Mouse (Mus musculus) erythroblast, adult 5-6 weeks (primary cell): ENCODE data around the gene Pgap2. TPM values are rescaled to one million over a fixed set of nuclear protein-coding genes. Genes with fewer than 3 reads are reported as not detected.

ENCODE experiments used
- ATAC-seq: replicated peaks from 2 replicates; pipeline ENCODE4 v1.8.0; 2016; ENCODE audit warnings: moderate number of reproducible peaks, mild to moderate bottlenecking, moderate TSS enrichment, inconsistent platforms; ENCODE audit not compliant: poor library complexity, low FRiP score, severe bottlenecking
- total RNA-seq, 2 experiments: library from RNA; stranded (forward) in 1 of 2; stranded (reverse) in 1 of 2; fragments of 150-400 nt in 1 of 2; fragments of 200-764, 138-1000 nt in 1 of 2; gene quantifications; 2 replicates each; pipeline versions ENCODE4 v1.2.3 to v1.2.4; 2015 to 2017; ENCODE audit warnings: low replicate concordance in 2 of 2

Gene Pgap2
- total RNA-seq, 2 experiments from 2014 or later = 3.5 to 23.4 TPM

- ATAC-seq = no peak
Observed at GRCm38 (mm10) chr7:102238686-102239286, 28.8 kb downstream of the Pgap2 start.

DNA sequence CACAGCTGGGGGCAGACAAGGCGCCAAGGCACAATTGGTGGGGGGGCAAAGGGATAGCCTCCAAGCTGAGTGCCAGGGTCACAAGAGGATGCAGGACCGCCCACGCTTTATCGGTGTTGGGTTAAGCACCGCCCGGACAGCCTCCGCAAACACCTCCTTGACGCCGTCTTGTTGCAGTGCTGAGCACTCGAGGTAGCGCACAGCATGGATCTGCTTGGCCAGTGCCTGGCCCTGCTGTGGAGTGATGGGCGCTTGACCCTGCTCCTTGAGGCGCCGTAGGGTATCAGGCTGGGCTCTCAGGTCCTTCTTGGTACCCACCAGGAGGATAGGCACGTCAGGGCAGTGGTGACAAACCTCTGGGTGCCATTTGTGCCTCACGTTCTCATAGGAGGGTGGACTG lies 29.6 kb downstream of the Pgap2 start:
- no peak for ATAC-seq

DNA sequence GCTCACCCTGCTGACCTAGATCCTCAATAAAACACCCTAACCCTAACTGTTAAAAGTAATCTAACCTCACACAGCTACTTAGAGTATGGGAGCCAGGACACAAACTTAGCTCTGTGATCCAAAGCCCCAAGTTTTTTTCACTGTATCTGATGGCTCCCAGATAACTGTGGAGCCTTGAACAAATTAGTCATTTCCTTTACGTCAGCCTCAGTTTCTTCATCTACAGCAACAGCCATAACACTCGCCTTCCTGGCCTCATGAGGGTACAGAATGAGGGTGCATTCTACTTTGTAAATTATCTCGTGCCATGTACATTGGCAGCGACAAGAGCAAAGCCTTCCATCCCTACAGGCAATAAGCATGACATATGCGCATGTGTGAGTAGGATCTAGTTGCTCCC lies 32.4 kb downstream of the Pgap2 start:
- ATAC-seq = no peak

- no peak for ATAC-seq
Observed at GRCm38 (mm10) chr7:102242917-102243316, 32.9 kb downstream of the Pgap2 start.

DNA sequence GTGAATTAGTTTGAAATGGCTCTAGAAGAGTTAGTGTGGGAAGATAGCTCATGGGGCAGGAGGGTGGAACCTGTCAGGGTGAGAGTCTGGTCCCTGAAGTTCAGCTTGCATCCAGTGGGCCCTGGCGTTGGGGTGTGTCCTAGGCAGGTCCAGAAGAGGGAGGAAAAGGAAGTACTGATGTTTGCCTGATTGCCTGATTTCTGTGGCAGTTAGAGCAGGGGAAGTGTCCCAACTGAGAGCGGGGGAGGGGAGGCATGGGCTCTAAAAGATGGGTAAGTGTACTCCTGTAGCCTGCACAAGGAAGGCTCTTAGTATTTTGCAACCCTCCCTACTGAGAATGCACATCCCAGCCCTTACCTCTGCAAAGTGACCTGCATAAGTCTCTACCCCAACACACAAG lies 33.9 kb downstream of the Pgap2 start:
- no peak for ATAC-seq

DNA sequence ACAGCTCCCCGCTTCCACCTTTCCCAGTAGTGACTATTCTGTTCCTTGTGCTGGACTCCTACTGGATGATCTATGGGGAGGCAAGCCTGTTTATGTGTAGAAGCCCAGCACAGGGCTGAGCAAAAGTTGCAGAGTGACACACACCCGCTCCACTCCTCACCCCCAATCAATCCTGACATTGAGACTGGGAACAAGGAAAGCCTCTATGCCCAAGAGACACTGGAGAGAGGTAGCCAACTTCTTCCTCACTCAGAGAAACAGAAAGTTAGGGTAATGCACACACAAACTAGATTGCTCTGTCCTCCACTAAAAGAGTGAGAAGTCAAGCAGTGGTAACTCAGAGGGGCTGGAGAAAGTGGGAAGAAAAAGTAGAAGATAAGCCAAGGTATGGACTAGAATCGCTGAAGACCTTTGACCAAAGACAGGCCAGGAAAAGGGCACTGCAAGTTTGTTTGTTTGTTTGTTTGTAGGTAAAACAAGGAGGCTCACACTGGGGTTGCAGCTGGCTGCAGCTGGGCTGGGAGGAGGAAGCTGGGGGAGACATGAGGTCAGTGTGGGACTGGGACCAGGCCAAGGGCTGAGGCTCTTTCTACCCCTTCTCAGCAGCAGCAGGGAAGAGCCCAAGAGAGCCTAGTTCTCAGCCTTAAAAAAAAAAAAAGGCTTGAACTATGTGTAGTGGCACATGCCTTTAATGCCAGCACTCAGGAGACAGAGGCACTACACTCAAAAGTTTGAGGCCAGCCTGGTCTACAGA lies 35.0 kb downstream of the Pgap2 start:
- ATAC-seq = no peak

DNA sequence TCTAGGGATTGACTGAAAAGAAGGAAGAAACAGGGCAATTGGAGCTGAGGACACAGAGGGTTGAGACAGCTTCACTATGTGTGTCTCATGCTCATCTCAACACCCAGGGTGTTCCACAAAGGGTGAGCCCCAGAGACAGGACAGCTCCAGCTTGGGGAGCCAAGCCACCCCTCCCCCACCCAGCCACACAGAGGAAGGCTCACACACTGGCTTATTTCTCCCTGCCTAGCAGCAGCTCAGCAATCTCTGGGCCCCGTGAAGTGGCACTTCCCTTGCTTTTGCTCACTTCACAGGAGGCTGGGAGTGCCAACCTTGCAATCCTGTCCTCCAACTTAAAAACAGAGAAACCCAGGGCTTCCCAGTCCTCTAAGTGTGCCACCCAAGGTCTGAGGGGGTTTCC lies 35.8 kb downstream of the Pgap2 start:
- no peak for ATAC-seq

- ATAC-seq = no peak
Observed at GRCm38 (mm10) chr7:102246265-102246664, 36.3 kb downstream of the Pgap2 start.

DNA sequence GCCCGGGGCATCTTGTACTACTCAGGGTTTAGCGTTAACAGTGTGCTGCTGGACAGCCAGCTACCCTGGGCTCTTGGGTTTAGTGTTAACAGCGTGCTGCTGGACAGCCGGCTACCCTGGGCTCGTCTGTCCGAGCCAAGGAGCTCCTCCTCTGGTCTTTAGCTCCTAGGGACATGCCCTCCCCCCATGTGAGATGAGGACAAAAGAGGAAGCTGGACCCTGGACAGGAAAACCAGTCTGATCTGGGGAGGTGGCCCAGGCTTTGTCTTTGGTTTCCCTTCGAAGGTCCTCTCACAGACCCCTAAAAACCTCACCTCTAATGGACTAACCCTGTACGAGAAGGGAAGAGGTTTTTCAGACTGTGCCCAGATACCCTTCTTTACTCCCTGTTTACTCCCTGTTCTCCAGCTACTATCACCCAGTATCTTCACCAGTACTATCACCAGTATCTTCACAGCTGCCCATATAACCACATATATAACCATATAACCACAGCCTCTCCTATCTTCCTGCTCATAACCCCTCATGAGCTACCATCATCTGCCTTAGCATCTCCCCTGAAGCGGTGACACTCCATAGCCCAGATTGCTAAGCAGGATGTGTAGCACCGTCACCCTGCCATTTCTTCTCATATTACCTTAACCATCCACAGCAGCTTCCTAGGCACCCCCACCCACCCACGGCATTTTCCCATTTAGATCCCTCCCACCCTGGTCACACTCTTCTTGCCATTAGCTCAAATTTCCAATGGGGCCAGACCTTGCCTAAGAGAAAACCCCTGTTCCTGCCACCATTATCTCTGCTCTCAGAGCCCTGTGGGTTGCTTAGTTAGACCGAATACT lies 37.2 kb downstream of the Pgap2 start:
- ATAC-seq = no peak

- peak; percentile 19 for ATAC-seq
Observed at GRCm38 (mm10) chr7:102248691-102249404, 38.8 kb downstream of the Pgap2 start.

- peak; percentile 5; the same call in 1 of the 2 replicates for ATAC-seq
Observed at GRCm38 (mm10) chr7:102249531-102249895, 39.5 kb downstream of the Pgap2 start.

- peak; percentile 51 for ATAC-seq
Observed at GRCm38 (mm10) chr7:102249896-102250630, 40.1 kb downstream of the Pgap2 start.

DNA sequence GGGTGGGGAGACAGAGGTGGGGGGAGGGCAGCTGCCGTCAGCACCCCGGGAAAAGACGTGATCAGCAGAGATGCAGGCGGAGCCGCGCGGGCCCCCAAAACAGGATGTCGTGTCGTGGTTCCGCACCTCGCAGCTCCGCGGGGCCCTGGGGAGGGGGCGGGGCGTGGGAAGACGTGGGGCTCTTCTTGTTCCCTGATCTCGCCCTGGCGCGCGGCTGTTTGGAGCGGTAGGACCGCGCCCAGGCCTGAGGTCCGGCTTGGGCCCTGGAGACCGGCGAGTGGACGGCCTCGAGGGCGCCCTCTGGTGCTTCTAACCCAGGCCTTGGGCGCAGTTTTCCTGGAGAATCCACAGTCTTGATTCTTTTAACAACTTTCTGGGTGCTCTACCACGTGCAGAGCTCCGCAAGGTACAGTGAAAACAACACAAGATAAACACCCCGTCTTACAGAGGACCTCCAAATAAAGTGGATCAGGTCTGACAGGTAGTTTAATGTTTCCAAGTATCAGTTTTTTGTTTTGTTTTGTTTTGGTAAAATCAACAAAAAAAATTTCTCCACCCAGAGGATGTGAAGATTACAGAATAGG lies 40.7 kb downstream of the Pgap2 start:
- ATAC-seq = peak; percentile 73

- ATAC-seq = no peak
Observed at GRCm38 (mm10) chr7:102253631-102254030, 43.6 kb downstream of the Pgap2 start.

DNA sequence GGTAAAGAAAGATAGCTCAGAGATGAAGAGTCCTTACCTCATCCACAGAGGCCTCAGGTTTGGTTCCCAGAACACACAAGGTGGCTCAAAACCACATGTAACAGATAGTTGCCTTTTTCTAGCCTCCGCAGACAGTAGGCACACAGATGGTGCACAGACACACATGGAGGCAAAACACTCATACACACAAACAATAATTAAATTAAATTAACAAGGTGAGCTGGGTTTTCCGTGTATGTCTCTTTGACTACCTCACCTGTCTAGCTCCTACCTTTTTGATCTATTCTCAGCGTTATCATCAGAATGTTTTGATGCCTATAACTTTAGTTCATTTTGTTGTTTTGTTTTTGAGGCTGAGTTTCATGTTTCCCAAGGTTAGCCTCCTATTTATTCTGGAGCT lies 45.9 kb downstream of the Pgap2 start, which contains the start of gene Rhog:
Rhog (minus strand) TSS at position 101 of the 400 bp plus-strand sequence.
- no peak for ATAC-seq

- no peak for ATAC-seq
Observed at GRCm38 (mm10) chr7:102256636-102257035, 46.6 kb downstream of the Pgap2 start.

- peak; percentile 80 for ATAC-seq
Observed at GRCm38 (mm10) chr7:102258189-102258588, 48.2 kb downstream of the Pgap2 start.

GRCm38 (mm10) chr7:102258753-102259152 lies 48.7 kb downstream of the Pgap2 start:
- no peak for ATAC-seq
